Mouse (Mus musculus) neural tube, embryonic 10.5 days (tissue): ENCODE data around the gene Akap7.
"Not testable (repeated sequence)": the region's sequence is repeated elsewhere in the genome, so short reads cannot be mapped to it uniquely, and the experiment has no call there.

Source experiments
- DNase-seq: peaks from one replicate; pipeline ENCODE4 v3.0.0-alpha.2; 2017; ENCODE audit warnings: low spot score; ENCODE audit errors: extremely low spot score

Gene Akap7

DNA sequence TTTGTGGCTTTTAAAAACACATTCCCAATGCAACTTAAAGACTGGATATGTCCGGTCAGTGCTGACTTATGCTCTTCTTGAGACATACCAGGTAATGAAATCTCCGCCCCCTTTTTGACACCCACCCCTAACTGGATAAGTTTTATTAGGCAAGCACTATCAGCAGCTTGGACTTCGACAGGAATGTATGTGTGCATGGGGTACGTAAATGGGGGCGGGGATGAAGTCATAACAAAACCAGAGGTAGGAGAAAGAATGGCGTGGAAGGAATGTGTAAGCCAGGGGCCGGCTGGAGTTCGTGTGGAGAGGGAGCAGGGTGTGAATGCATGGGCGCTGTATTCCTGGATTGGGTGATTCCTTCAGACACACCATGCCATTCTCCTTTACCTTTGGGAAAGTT lies 109.6 kb downstream of the Akap7 start:
- DNase-seq = no peak

- DNase-seq = no peak
Observed at GRCm38 (mm10) chr10:25192180-25193073, 115.2 kb downstream of the Akap7 start.

- no peak for DNase-seq
Observed at GRCm38 (mm10) chr10:25191166-25191565, 116.5 kb downstream of the Akap7 start.

DNA sequence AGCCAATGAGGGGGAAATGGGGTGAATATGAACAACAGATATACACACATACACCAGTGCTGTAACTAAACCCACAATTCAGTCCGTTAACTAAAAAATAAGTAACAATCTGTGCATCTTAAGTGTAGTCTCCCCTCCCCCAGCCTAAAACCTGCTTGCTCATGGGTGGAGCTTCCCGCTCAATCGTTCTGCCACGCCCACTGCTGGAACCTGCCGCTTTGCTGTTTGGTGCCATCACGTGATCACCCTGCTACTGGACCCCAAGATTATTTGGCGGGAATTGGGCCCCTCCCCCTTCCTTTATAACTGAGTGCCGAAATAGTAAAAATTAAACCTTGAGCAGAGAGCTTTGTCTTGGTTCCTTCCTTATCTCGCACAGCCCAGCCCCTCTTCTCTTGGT lies 121.4 kb downstream of the Akap7 start:
- not testable (repeated sequence) for DNase-seq

DNA sequence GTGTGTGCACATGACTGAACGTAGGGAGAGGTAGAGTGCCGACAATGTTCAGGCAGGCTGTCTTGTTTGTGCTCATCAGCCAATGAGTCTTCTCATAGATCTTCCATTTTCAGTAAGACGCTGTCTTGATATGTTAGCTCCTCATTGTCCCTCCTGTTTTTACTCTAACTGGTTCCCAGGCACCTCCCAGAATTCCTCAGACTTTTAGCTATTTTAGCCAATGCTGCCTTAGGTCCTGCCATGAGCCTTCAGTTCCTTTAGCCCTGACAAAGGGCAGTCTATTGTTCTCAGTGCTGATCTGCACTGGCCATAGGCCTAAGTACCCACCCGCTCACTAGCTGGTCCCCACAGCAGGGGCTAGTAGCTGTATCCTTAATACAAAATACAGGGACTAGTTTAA lies 122.0 kb downstream of the Akap7 start:
- no peak for DNase-seq

DNA sequence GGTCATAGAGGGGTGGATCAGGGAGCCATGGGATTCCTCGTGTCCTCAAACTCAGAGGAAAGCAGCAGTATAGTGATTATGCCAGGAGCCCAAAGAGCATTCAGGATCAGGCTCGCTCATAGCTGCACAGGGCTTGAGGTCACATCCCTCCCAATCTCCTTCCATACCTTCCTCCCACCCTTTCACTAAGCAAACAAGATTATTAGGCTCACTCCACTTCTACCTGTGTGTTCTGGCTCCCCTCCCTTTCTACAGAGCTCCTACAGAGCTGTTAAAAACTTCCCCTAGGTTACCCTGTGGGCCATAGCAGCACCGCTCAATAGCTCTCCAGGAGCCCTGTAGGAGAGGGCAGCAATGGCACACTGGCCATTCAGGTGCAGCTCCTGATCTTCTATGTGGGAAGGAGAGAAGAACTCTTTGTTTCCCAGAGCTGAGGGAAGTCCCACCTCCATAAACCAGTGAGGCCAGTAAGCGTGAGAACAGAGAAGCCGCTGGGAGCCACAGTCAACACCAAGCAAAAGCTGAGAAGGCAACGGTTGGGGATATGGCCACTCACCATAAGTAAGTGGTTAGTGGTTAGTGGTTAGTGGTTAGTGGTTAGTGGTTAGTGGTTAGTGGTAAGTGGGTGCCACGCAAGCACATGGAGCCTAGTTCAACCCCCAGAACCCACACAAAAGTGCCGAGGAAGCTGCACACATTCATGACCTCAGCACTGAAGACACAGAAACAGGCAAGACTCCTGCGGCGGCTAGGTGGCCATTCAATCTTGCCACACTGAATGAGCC lies 122.7 kb downstream of the Akap7 start:
- no peak for DNase-seq

DNA sequence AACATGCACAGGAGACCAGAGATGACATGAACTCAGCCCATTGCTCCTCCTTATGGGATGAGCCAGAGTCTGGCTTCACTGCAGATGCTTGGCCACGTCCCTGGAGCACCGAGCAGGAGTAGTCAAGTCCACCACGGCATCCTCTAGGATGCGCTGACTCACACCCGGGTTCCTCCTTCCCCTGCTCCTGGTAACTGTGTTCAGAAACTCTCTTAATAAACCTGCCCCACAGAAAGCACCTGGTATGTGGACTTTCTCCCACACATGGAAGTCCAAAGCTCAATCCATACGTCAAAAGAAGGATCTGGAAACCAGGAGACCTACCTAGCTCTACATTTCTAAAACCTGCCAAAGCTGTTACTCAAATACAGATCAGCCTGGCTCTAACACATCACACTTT lies 124.4 kb downstream of the Akap7 start:
- DNase-seq = no peak

- DNase-seq = no peak
Observed at GRCm38 (mm10) chr10:25179030-25179429, 128.6 kb downstream of the Akap7 start.

DNA sequence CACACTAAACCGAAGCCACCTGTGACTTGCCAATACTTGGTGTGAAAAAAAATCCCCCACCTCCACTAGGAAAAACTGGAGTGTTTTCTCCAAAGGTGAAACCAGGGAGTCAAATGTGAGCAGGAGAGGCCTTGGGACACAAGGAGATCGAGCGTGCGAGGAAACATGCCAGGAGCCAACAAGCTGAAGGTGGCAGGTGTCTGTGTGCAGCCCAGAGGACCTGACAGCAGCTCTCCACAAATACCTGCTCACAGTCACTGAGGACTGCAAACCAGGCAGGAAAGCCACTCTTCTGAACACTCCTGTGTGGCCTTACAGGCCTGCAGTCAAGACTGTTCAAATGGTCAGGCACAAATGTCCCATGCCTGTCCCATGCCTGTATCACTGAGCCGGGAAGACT lies 130.4 kb downstream of the Akap7 start:
- no peak for DNase-seq

- DNase-seq = no peak
Observed at GRCm38 (mm10) chr10:25174872-25175271, 132.8 kb downstream of the Akap7 start.

DNA sequence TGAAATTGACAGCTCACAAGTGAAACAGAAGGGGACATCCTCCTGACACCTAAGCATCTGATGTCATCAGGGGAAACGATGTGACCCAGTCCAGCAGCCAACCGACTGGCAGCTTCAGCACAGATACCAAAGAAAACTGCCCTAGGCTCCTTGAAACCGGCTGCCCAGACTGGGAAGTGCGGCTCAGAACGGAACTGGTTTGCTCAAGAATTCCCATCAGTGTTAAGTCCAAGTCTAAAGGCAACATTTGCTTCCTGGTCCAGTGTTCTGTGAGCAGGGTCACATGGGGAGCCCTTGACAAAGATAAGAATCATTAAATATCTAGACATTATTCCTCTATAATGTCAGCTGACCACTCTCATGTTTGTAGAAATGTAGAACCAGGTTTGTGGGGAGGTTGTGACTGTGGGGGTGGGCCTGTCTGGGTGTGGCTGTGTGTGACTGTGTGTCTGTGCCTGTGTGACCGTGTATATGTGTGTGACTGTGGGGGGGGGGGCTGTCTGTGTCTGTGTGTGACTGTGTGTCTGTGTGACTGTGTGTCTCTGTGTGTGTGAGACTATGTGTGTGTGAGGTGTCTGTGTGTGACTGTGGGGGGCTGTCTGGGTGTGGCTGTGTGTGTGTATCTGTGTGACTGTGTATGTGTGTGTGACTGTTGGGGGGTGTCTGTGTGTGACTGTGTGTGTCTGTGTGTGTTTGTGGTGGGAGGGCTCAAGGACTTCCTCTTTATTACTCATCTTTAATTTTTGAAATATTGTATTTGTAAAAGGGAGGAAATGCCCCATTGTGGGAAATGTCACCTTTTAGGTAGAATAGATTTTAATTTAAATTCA lies 140.1 kb downstream of the Akap7 start:
- no peak for DNase-seq

- not testable (repeated sequence) for DNase-seq
Observed at GRCm38 (mm10) chr10:25163510-25163909, 144.2 kb downstream of the Akap7 start.

DNA sequence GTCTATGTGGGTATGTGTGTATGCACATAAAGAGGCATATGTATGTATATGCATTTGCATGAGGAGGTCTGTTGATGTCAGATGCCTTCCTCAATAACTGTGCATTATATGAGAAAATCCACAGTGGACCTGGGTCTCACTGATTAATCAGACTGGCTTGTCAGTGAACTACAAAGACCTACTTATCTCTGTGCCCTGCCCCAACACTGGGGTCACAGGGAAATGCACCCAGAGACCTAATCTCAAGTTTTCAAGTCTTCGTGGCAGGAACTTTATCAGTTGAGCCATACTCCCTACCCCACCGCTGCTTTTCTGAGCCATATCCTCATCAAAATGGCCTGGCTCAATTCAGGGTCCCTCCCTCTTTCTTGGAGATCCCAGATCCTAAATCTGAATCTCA lies 146.0 kb downstream of the Akap7 start:
- DNase-seq = no peak

- DNase-seq = no peak
Observed at GRCm38 (mm10) chr10:25158651-25159050, 149.0 kb downstream of the Akap7 start.

- DNase-seq = no peak
Observed at GRCm38 (mm10) chr10:25157339-25157738, 150.3 kb downstream of the Akap7 start.

- DNase-seq = no peak
Observed at GRCm38 (mm10) chr10:25154225-25154624, 153.4 kb downstream of the Akap7 start.

DNA sequence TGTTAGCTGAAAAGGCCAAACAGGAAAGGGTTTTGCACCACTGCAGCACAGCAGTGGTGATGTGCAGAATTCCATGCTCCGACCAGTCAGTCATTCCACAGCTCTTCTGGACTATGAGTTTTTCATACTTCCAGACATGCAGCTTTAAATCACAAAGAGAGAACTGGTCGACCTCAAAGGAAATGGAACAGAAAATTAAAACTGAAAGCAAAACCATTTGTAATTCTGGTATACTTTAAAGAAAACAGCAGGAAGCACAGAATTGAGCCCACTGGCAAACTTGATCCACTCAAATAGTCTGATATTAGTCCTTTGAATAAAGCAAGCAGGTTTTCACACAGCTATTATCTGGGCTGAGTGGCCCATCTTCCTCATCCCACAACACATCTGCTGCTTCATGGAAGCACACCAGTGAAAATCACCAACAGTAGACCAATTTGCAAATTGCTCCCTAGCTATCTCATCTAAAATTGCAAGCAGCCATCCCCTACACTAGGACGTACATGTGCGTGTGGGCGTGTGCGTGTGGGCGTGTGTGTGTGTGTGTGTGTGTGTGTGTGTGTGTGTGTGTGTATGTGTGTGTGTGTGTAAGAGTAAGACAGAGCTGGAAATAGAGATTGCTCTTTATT lies 156.4 kb downstream of the Akap7 start:
- DNase-seq = no peak

GRCm38 (mm10) chr10:25145851-25146250 lies 161.8 kb downstream of the Akap7 start:
- no peak for DNase-seq

DNA sequence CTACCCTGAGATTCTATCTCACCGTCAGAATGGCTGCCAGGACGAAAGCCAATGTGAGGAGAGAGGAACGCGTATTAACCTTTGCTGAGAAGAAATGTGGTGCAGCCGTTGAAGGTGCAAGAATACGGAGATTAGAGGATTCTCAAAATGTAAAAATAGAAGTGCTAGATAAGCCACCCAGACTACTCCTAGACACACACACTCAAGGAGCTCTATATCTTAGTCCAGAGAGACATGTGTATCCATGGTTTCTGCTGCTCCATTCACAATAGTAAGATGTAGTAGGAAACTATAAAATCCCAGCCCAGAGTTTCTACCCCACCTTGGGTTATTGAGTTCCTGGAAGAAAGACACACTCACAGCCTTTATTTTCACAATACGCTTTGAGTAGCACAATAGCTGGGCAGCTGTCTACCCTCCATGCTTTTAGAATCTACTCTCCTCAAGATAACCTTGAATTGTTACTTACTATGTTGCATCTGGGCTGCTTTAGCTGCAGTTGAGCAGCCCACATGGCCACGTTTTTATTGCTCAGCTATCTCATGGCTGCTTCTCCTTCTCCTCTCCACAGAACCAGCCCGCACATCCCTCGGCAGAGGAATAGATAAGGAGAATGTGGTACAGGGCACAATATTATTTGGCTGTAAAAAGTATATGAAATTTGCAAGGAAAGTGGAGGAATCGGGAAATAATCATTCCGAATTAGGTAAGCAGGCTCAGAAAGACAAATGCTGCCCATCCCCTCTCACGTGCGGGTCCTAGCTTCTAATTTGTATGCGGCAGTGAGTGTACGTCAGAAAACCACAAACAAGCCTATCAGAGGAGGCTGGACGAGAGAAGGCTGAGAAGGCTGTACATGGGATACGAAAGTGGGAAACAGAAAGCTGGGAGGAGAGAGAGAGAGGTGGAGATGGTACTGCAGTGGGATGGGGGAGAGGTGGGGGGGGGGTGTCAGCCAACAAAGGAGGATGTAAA lies 162.6 kb downstream of the Akap7 start:
- DNase-seq = no peak

DNA sequence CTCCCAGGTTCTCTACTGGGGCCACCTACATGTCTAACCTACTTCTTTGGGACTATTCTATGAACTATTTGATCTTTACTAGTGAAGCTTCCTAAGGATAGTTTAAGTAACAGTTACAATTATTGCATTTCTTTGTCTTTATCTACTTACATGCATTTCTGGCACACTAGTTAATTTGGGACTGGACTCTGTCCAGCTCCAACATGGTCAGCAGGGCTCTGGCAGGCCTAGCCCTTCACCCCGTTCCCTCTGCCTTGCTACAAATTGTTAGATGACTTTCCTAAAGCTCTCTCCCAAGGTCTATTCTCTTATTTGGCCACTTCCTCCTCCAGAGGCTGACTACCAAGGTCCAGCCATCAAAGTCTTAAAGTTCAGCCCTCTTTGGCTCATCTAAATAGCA lies 165.9 kb downstream of the Akap7 start:
- DNase-seq = no peak
